Mouse (Mus musculus): ENCODE data around the gene 4933406M09Rik. TPM values are rescaled to one million over a fixed set of nuclear protein-coding genes. Genes with fewer than 3 reads are reported as not detected.

4933406M09Rik gene
- polyA plus RNA-seq, 1 experiment from 2014 or later = not detected

DNA sequence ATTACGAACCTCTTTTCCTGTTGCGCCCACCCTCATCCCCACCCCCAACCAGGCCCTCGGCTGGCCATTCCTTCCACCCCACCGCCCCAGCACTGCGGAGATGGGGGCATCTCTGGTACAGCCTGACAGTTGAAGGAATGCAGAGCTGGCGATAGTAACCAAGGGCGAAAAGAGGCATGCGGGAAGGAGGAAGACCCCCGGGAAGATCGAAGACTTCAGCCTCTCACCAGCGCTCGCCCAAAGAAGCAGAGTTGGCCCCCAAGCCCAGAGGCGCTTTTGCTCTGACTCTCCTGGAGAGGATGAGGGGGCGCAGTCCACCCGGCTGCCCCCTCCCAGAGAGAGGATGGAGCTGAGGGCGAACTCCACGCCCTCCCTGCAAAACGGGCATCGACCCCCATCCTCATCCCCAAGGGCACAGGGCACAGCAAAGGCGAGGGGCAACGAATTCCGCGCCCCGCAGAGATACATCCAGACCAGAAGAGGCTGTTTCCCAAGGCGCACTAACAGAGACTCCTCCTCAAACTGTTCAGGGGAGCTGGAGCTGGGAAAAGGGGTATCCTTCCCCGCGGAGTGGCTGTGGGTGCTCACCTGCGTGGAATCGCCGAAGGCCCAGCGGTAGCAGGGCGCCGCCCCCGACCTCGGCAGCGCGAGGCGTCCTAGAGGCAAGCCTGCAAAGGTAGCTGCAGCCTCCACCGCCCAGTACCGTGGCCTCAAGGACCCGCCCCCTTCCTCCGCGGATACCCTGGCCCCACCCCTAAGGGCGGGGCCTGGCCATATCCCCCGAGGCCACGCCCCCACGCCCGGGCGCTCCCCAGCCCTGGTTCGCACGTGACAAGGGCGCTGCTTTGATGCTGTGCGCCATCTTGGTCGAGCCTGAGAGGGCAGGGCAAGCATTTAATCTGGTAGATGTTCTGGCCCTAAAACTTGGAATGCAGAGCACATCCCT is 41.5 kb upstream of the 4933406M09Rik start:
- no peak overlapping the region; the same call in 1 of the 2 replicates for H3K27ac ChIP-seq (replicated peaks; ENCODE audit: low read depth, low read length)
- H3K4me1 ChIP-seq (ENCODE audit: control insufficient read depth, insufficient read depth, low read length) = peaks cover 14% of the 10 kb centered on the region; the same call in 1 of the 2 replicates
- H3K36me3 ChIP-seq (ENCODE audit: control insufficient read depth, insufficient read depth, low read length) = peaks cover 34% of the 10 kb centered on the region
- peak; percentile 95 for ATAC-seq (ENCODE audit: low read depth)
- H3K4me3 ChIP-seq (ENCODE audit: low read depth, low read length) = peak overlapping the region; percentile 58
- H3K9ac ChIP-seq (ENCODE audit: low read depth, low read length) = peak overlapping the region; percentile 70
- H3K4me2 ChIP-seq (ENCODE audit: low read depth, low read length) = peak overlapping the region; percentile 93
- 1% methylated on average over 40 of the region's 54 CpGs for WGBS
- H3K9me3 ChIP-seq (ENCODE audit: control insufficient read depth, low read length) = no peaks in the 10 kb centered on the region
- peak; percentile 95 for DNase-seq (ENCODE audit: low spot score)
- no peaks in the 10 kb centered on the region for H3K27me3 ChIP-seq (replicated peaks; ENCODE audit: control insufficient read depth, insufficient read depth, low read length)

DNA sequence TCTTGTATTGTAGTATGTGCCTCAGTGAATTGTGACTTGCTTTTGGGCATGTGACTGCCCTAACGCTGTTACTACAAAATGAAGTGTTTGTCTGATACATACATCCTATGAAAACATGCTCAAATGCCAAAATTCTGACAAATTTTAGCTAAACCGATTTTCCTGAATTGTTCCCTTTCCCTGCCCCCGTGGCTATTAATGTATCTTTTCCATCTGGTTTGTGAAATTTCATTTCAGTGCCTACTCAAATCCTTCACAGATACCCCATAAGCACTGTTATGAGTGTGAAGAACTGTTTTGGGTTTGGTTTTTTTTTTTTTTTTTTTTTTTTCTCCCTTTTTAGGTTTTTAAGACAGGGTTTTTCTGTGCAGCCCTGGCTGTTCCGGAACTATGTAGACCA is 40.7 kb upstream of the 4933406M09Rik start:
- Histone ChIP-seq H3K4me1 (ENCODE audit: control insufficient read depth, insufficient read depth, low read length) (peaks cover 14% of the 10 kb centered on the region; the same call in 1 of the 2 replicates), H3K27ac (replicated peaks; ENCODE audit: low read depth, low read length) (no peak overlapping the region; the same call in 1 of the 2 replicates), H3K4me2 (ENCODE audit: low read depth, low read length) (peak overlapping the region; percentile 93), H3K36me3 (ENCODE audit: control insufficient read depth, insufficient read depth, low read length) (peaks cover 42% of the 10 kb centered on the region), H3K4me3 (ENCODE audit: low read depth, low read length) (peak overlapping the region; percentile 58), H3K9me3 (ENCODE audit: control insufficient read depth, low read length) (no peaks in the 10 kb centered on the region), H3K9ac (ENCODE audit: low read depth, low read length) (no peak overlapping the region), H3K27me3 (replicated peaks; ENCODE audit: control insufficient read depth, insufficient read depth, low read length) (no peaks in the 10 kb centered on the region)
- no peak for DNase-seq (ENCODE audit: low spot score)
- no peak for ATAC-seq (ENCODE audit: low read depth)
- 67% methylated on average over 4 of the region's 4 CpGs for whole genome bisulfite sequencing

DNA sequence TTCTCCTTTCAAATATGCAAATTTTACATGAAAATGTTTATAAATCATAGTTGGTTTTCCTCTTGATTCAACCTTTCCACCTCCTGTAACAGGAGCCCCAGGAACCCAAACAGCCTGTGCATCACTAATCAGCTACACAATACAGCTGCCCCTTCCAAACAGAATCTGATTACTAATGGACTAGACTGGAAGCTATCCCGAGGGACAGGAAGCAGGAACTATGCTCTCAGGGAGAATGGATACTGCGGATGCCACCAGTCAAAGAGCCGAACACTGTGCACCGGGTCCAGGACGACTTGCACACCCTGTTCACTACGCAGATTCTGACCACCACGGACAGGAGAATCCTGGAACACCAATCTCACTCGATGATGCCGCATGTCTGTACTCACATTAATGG is 37.9 kb upstream of the 4933406M09Rik start:
- Histone ChIP-seq H3K27ac (replicated peaks; ENCODE audit: low read depth, low read length) (no peak overlapping the region), H3K4me1 (ENCODE audit: control insufficient read depth, insufficient read depth, low read length) (peaks cover 14% of the 10 kb centered on the region; the same call in 1 of the 2 replicates), H3K27me3 (replicated peaks; ENCODE audit: control insufficient read depth, insufficient read depth, low read length) (no peaks in the 10 kb centered on the region), H3K4me3 (ENCODE audit: low read depth, low read length) (no peak overlapping the region), H3K9me3 (ENCODE audit: control insufficient read depth, low read length) (no peaks in the 10 kb centered on the region), H3K9ac (ENCODE audit: low read depth, low read length) (no peak overlapping the region), H3K36me3 (ENCODE audit: control insufficient read depth, insufficient read depth, low read length) (peaks cover 69% of the 10 kb centered on the region), H3K4me2 (ENCODE audit: low read depth, low read length) (no peak overlapping the region)
- WGBS = 83% methylated on average over 9 of the region's 9 CpGs
- no peak for ATAC-seq (ENCODE audit: low read depth)
- DNase-seq (ENCODE audit: low spot score) = no peak

DNA sequence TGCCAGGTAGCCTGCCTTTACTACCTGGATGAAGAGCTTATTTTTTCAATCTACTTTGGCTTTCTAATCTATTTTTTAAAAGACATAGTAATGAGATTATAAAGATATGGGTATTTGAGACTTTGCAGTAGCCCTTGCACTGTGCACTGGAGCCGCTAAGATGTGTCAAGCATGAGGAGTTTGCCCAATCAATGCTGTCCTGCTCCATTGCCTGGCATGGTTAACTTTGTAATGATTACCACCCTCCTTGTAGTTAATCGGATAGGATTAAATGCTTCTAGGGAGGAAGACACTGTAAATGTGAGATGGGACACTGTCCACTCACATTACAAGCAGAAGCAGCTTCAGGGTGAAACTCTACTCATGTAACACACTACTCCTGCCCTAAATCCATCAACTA is 32.4 kb upstream of the 4933406M09Rik start:
- ATAC-seq (ENCODE audit: low read depth) (no peak), DNase-seq (ENCODE audit: low spot score) (no peak)
- H3K36me3 ChIP-seq (ENCODE audit: control insufficient read depth, insufficient read depth, low read length) = peaks cover 94% of the 10 kb centered on the region
- no peak overlapping the region for H3K27ac ChIP-seq (replicated peaks; ENCODE audit: low read depth, low read length)
- no peaks in the 10 kb centered on the region for H3K9me3 ChIP-seq (ENCODE audit: control insufficient read depth, low read length)
- H3K4me2 ChIP-seq (ENCODE audit: low read depth, low read length) = no peak overlapping the region
- no peaks in the 10 kb centered on the region for H3K4me1 ChIP-seq (ENCODE audit: control insufficient read depth, insufficient read depth, low read length)
- no peak overlapping the region for H3K4me3 ChIP-seq (ENCODE audit: low read depth, low read length)
- H3K27me3 ChIP-seq (replicated peaks; ENCODE audit: control insufficient read depth, insufficient read depth, low read length) = no peaks in the 10 kb centered on the region
- WGBS = 94% methylated on average over 2 of the region's 2 CpGs
- H3K9ac ChIP-seq (ENCODE audit: low read depth, low read length) = no peak overlapping the region

DNA sequence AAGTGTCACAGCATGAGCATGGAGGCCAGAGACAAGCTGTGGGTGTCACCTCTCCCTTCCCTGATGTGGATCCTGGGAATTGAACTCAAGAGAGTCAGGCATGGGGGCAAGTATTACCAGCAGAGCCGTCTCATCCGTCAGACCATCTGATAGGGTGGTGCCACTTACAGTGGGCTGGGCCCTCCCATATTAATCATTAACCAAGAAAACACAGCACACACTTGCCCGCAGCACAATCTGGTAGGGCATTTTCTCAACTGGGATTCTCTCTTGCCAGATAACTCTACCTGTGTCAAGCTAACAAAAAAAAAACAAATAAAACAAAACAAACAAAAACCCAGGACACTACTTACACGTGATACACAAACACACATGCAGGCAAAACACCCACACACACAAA is 28.3 kb upstream of the 4933406M09Rik start:
- no peaks in the 10 kb centered on the region for H3K27me3 ChIP-seq (replicated peaks; ENCODE audit: control insufficient read depth, insufficient read depth, low read length)
- no peak overlapping the region for H3K4me2 ChIP-seq (ENCODE audit: low read depth, low read length)
- H3K27ac ChIP-seq (replicated peaks; ENCODE audit: low read depth, low read length) = no peak overlapping the region
- no peak overlapping the region for H3K9ac ChIP-seq (ENCODE audit: low read depth, low read length)
- ATAC-seq (ENCODE audit: low read depth) (no peak), DNase-seq (ENCODE audit: low spot score) (no peak)
- no peaks in the 10 kb centered on the region for H3K9me3 ChIP-seq (ENCODE audit: control insufficient read depth, low read length)
- WGBS = 85% methylated on average over 4 of the region's 4 CpGs
- peaks cover 82% of the 10 kb centered on the region for H3K36me3 ChIP-seq (ENCODE audit: control insufficient read depth, insufficient read depth, low read length)
- H3K4me1 ChIP-seq (ENCODE audit: control insufficient read depth, insufficient read depth, low read length) = peaks cover 5% of the 10 kb centered on the region
- H3K4me3 ChIP-seq (ENCODE audit: low read depth, low read length) = no peak overlapping the region

DNA sequence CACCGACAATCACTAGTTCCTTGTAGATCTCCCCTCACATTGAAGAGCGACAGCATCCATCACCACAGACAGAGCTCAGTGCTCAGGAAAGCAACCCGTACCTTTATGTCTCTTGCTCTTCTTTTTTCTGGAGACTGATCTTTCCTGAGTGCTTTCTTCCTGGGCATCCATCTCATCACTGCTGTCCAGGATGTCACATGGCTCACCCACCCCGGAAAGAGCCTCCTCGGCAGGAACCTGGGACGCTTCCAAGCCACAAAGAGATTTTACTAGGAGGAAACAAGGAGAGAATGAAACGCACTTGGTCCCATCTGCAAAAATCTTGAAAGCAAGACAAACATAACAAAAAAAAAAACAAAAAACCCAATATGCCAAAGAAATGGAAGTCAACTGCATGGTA is 25.1 kb upstream of the 4933406M09Rik start:
- H3K9ac ChIP-seq (ENCODE audit: low read depth, low read length) = peak overlapping the region; percentile 93

DNA sequence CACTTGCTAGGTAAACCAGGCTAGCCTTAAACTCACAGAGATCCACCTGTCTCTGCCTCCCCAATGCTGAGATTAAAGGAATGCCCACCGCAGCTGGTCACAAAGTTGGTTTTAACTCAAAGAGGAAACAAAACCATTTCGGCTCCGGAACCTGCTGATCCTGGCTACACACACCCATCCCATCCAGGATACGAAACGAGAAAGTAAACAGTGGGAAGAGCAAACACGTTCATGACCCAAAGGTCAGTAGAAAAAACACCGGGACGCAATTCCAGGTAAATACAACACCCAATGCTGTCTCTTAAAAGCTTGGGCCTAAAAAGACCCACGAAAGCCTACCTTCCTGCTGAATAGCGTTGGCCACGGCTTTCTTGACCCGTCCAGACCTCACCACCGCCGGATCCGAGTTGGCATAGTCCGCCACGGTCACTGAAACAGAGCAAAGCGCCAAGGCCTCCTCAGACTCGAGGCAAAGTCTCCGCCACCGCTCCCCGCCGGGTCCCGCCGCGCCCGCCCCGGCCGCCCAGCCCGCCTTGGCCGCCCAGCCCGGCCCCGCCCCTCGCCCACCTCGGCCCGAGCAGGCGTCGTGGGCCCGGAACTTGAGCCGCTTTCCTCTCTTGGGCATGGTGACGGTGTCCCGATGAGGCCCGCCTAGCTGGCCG is 24.4 kb upstream of the 4933406M09Rik start:
- Histone ChIP-seq H3K27me3 (replicated peaks; ENCODE audit: control insufficient read depth, insufficient read depth, low read length) (no peaks in the 10 kb centered on the region), H3K4me2 (ENCODE audit: low read depth, low read length) (peak overlapping the region; percentile 92), H3K36me3 (ENCODE audit: control insufficient read depth, insufficient read depth, low read length) (peaks cover 43% of the 10 kb centered on the region), H3K9ac (ENCODE audit: low read depth, low read length) (peak overlapping the region; percentile 93), H3K9me3 (ENCODE audit: control insufficient read depth, low read length) (no peaks in the 10 kb centered on the region), H3K4me3 (ENCODE audit: low read depth, low read length) (peak overlapping the region; percentile 93), H3K4me1 (ENCODE audit: control insufficient read depth, insufficient read depth, low read length) (peaks cover 6% of the 10 kb centered on the region), H3K27ac (replicated peaks; ENCODE audit: low read depth, low read length) (peak overlapping the region; percentile 78)
- DNase-seq (ENCODE audit: low spot score) (no peak), ATAC-seq (ENCODE audit: low read depth) (peak; percentile 83)
- 3% methylated on average over 29 of the region's 44 CpGs for WGBS

More for the DNA sequence above, 25.1 kb upstream of the 4933406M09Rik start:
- Histone ChIP-seq H3K27ac (replicated peaks; ENCODE audit: low read depth, low read length) (no peak overlapping the region), H3K9me3 (ENCODE audit: control insufficient read depth, low read length) (no peaks in the 10 kb centered on the region), H3K4me3 (ENCODE audit: low read depth, low read length) (peak overlapping the region; percentile 93), H3K4me1 (ENCODE audit: control insufficient read depth, insufficient read depth, low read length) (peaks cover 6% of the 10 kb centered on the region), H3K27me3 (replicated peaks; ENCODE audit: control insufficient read depth, insufficient read depth, low read length) (no peaks in the 10 kb centered on the region), H3K36me3 (ENCODE audit: control insufficient read depth, insufficient read depth, low read length) (peaks cover 50% of the 10 kb centered on the region), H3K4me2 (ENCODE audit: low read depth, low read length) (peak overlapping the region; percentile 92)
- ATAC-seq (ENCODE audit: low read depth) = no peak
- 74% methylated on average over 7 of the region's 7 CpGs for WGBS
- no peak for DNase-seq (ENCODE audit: low spot score)

DNA sequence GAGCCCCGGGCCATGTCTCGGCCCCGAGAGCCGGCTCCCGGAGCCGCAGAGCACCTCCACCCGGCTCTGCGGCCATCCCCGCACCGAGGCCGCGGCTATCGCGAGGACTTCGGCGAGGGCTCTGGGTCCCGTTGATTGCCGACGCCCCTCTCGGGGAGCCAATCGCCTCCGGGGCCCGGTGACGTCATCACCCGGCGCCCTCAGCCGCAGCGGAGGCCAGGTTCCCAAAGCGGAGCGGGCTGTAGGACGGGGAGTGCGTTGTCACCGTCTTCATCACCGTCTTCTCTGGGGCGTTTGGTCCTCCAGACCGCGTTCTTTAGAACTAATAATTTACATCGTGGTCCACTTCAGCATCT is 23.9 kb upstream of the 4933406M09Rik start, which contains the start of gene Tmem183a:
TSS of gene Tmem183a (minus strand) at position 123 of the 356 bp plus-strand sequence.
- Histone ChIP-seq H3K9ac (ENCODE audit: low read depth, low read length) (peak within 1 kb of the TSS; percentile 93), H3K27me3 (replicated peaks; ENCODE audit: control insufficient read depth, insufficient read depth, low read length) (no peaks in the 10 kb centered on the region), H3K27ac (replicated peaks; ENCODE audit: low read depth, low read length) (peak within 1 kb of the TSS; percentile 78), H3K4me1 (ENCODE audit: control insufficient read depth, insufficient read depth, low read length) (peaks cover 6% of the 10 kb centered on the region), H3K36me3 (ENCODE audit: control insufficient read depth, insufficient read depth, low read length) (peaks cover 38% of the 10 kb centered on the region), H3K4me3 (ENCODE audit: low read depth, low read length) (peak within 1 kb of the TSS; percentile 93), H3K4me2 (ENCODE audit: low read depth, low read length) (peak within 1 kb of the TSS; percentile 92), H3K9me3 (ENCODE audit: control insufficient read depth, low read length) (no peaks in the 10 kb centered on the region)
- ATAC-seq (ENCODE audit: low read depth) (peak; percentile 97), DNase-seq (ENCODE audit: low spot score) (peak; percentile 97)
- 0% methylated on average over 10 of the region's 38 CpGs for WGBS
